Mouse (Mus musculus) ovary, postnatal 36 days (tissue): ENCODE results near the gene Cdkl3.
"Not testable (repeated sequence)": the region's sequence is repeated elsewhere in the genome, so short reads cannot be mapped to it uniquely, and the experiment has no call there.

Source experiments
- DNase-seq: peaks from one replicate; pipeline ENCODE4 v3.0.0; 2022; ENCODE audit warnings: low spot score, mixed read lengths

Gene Cdkl3

GRCm38 (mm10) chr11:52077939-52078338 lies 73.9 kb downstream of the Cdkl3 start:
- DNase-seq = no peak

GRCm38 (mm10) chr11:52079978-52080377 lies 76.0 kb downstream of the Cdkl3 start:
- DNase-seq = peak; percentile 19

DNA sequence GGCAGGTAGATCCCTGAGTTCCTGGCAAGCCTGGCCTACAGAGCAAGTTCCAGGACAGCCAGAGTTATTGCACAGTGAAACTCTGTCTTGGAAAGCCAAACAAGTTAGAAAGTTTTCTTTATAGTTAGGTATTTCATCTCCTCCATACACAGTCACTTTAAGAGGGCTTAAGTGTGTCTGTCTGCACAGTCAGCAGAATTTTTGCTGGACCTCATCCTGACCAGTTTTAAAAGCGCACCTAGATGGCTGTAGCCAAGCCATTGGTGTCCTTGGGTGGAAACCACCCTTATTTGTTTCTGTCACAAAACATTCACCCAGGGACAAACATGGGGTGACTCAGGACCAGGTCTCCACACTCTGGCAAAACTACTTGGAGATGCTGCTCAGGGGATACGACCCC lies 76.6 kb downstream of the Cdkl3 start:
- no peak for DNase-seq

GRCm38 (mm10) chr11:52085857-52086203 lies 81.8 kb downstream of the Cdkl3 start:
- no peak for DNase-seq

DNA sequence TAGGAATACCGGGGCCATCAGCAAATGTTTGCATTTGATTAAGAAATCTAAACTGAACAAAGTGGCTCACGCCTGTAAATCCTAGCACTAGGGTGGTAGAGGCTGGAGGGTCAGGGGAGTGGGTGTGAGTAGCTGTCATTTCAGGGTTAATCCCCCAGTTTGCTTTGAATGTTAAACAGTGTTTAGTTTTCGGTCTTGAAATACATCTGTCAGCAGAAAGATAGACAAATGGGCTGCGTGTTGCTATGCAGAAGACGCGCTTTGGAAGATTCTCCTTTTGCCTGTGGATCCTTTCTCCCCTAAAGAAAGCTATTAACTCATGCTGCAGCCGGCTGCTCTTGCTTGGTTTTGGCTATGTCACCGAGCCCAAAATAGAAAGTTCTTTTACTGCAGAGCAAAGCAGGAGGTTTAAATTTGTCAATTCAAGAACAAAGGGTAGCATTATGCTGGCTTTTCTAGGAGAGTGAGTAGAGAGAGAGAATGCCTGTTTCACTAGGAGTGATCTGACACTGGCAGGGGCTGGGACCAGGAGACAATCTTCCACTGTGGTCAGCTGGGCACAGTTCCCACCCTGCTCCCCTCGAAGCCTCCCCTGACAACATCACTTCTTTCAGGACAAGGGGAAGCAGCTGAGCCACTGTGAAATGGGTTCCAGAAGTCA lies 82.3 kb downstream of the Cdkl3 start:
- DNase-seq = no peak

GRCm38 (mm10) chr11:52089291-52089690 lies 85.3 kb downstream of the Cdkl3 start:
- no peak for DNase-seq

GRCm38 (mm10) chr11:52091261-52091660 lies 87.2 kb downstream of the Cdkl3 start:
- no peak for DNase-seq

- no peak for DNase-seq
These were observed 90.5 kb downstream of the Cdkl3 start for GRCm38 (mm10) chr11:52094568-52094967.

DNA sequence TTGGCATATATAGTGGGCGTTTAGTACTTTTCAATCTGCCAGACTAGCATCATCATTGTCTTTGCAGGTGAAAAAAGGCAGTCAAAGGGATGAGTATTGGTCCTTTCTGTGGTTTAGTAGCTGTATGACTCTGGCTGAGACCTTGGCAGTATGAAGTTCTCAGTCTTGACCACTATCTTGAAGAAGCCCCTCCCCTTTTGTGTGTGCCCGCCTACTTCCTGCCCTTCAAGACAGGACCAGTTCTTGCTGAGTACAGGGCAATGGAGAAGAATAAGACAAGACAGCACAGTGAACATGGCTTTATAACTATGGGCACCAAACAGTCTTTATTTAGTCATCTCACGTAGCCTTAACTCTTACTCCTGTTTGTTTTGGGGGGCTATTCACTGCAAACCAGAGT lies 93.0 kb downstream of the Cdkl3 start:
- DNase-seq = no peak

DNA sequence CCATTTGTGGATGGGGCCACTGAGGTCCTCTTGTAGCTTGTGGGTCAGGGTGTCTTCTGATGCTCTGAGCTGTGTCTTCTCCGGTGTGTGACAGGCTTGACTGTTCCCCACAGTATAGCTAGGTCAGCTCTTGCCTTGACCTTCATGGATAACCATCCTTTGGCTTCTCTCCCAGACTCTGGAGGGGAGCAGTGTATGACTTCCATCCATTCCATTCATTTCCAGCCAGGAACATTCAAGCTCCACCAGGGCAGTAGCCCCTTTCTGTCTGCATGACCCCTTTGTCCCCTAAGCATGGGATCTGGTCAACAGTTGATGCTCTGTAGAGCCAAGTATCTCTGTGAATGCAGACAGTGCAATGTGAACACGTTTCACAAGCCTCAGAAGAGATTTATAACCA lies 93.6 kb downstream of the Cdkl3 start:
- no peak for DNase-seq

- DNase-seq = peak; percentile 99
These were observed 94.5 kb downstream of the Cdkl3 start, which contains the start of gene Ppp2ca for GRCm38 (mm10) chr11:52098398-52098946. TSS of gene Ppp2ca (plus strand) at chr11:52098681.

DNA sequence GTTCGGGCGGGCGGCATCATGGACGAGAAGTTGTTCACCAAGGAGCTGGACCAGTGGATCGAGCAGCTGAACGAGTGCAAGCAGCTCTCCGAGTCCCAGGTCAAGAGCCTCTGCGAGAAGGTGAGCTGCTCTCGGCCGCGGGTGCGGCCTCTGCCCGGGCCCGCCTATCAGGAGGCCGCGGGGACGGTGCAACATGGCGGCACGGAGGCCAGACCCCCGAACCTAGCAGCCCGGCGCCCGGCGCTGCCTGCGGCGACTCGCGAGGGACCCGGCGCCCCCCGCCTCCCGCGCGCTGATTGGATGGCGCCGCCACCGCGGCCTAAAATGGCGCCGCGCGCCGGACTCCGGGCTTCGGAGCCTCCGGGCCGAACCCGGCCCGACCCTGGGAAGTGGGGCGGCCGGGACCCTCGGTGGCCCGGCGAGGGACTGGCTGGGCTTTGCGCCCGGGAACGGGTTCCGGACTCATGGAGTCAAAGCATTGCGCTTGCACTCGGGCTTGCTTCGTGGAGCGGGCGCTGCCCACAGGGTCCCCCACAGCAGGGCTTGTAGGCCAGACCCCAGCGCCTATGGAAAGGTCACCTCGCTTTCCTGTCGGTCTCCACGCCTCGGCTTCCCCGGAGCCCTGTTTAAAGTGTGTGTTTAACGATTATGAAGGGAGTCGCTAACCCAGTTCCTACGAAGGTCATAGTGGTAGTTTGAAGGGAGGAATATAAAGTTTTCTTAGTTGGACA lies 95.2 kb downstream of the Cdkl3 start:
- DNase-seq = peak; percentile 76

DNA sequence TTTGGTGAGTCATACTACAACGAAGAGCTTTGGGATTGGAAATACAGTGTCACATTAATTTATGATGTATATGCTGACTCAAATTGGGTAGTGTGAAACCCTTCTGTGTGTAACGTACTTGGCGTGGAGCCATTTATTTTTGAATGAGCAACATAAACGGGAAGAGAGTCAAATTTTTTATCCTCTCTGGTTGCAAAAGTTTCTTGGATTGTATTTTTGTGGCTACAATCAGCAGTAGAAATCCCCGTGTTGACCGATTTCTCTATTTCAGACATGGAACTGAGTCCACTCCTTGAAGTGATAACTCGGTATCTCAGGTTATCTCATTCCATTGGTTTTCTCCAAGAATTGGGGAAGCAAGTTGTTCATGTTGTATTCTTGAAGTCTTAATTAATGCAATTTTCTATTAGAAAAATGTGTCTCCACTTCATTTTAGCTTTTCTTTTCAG lies 95.8 kb downstream of the Cdkl3 start:
- DNase-seq = no peak

DNA sequence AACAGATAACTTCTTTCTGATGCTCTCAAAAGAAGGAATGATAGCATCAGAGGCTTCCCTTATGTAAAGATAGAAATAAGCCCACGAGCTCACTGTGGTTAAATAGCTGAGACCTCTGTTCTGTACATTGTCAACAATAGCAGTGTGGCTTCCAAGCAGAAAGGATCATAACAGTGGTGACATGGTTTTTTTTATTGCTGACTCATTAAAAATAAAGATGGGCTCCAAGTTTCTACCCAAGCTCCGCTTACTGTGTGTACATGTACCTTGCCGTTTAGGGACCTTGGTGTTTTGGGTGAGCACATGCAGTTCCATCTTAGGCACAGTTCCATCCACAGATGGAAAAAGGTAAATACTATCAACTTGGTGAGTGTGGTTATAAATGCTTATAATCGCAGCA lies 99.0 kb downstream of the Cdkl3 start:
- no peak for DNase-seq

GRCm38 (mm10) chr11:52105503-52105902 lies 101.5 kb downstream of the Cdkl3 start:
- DNase-seq = no peak

DNA sequence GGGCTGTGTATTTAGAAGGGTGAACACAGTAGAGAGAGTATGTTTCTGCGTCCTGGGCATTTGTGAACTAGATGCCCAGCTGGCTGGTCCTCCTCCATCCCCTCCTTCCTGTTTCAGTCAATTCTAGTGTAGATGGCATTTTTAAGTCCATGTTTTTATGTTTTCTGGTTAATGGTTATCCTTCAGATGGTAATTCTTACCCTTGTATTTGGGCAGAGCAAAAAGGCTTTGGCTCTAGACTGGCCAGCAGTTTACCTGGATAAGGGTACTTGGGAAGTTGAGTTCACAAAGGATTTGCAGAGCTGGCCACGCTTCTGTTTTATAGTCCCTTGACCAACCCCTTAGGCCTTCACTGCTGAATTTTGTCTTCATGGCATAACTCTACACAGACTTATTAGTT lies 102.0 kb downstream of the Cdkl3 start:
- no peak for DNase-seq

DNA sequence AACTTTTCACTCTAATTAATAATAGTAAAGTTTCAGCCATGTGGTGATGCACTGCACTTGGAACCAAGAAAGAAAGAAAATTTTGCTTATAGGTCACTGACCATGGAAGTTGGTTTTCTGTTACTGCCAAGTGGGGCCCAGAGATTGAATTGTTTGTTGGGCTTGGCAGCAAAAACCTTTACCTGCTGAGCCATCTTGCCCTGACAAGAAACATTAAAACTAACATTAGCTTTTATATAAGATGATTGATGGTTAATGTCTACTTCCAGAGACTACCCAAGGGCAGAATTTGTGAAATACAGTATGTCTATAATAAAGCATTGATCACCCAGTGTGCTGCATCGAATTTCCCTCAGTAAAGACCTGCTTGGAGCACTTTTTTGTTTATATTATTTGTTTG lies 102.4 kb downstream of the Cdkl3 start:
- no peak for DNase-seq

DNA sequence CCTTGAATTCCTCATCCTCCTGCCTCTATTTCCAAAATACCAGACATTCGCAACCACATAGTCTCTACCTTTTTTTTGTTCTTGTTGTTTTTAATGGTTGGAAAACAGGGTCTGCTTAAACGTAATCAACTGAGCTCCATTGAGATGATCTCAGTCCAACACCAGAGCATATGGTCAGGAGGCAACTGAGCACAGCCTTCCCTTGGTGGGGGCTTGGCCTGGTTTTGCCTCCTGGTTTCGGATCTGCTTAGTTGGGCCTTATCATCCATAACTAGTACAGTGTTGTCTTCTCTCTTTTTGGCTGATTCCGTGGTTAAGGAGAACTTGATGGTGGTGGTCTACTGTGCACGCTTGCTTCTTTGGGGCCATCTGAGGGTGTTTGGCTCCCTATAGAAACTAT lies 104.8 kb downstream of the Cdkl3 start:
- DNase-seq = no peak

GRCm38 (mm10) chr11:52109421-52109820 lies 105.4 kb downstream of the Cdkl3 start:
- DNase-seq = no peak

GRCm38 (mm10) chr11:52115479-52115878 lies 111.5 kb downstream of the Cdkl3 start:
- DNase-seq = no peak

- not testable (repeated sequence) for DNase-seq
These were observed 112.1 kb downstream of the Cdkl3 start for GRCm38 (mm10) chr11:52116117-52116516.

- DNase-seq = no peak
These were observed 113.1 kb downstream of the Cdkl3 start for GRCm38 (mm10) chr11:52117156-52117555.

DNA sequence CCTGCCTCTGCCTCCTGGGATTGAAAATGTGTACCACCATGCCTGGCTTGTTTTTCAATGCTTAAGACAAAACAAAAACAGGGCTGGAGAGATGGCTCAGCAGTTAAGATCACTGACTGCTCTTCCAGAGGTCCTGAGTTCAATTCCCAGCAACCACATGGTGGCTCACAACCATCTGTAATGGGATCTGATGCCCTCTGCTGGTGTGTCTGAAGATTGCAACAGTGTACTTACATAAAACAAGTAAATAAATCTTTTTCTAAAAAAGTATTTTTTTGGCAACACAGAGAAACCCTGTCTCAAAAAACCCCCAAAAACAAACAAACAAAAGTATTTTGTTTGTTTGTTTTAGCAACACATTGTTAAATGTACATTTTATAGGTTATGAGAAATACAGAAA lies 116.4 kb downstream of the Cdkl3 start:
- not testable (repeated sequence) for DNase-seq
